Mouse (Mus musculus): Measurements from ENCODE around the gene Amotl1.

- TF ChIP-seq POLR2A (IDR thresholded peaks at IDR 0.05; ENCODE audit: extremely low read depth, insufficient read depth, low read length): no peak
- TF ChIP-seq CTCF (IDR thresholded peaks at IDR 0.05; ENCODE audit: low read depth, low read length): peak; percentile 39
These were observed 132.0 kb downstream of the Amotl1 start for GRCm38 (mm10) chr9:14512633-14513445.

All from liver, adult 2 months (tissue).